Mouse (Mus musculus): ENCODE results near the gene Trip12. TPM values are rescaled to one million over a fixed set of nuclear protein-coding genes. Genes with fewer than 3 reads are reported as not detected.

The Trip12 gene
- polyA plus RNA-seq, 1 experiment from 2014 or later: 53.6 TPM

DNA sequence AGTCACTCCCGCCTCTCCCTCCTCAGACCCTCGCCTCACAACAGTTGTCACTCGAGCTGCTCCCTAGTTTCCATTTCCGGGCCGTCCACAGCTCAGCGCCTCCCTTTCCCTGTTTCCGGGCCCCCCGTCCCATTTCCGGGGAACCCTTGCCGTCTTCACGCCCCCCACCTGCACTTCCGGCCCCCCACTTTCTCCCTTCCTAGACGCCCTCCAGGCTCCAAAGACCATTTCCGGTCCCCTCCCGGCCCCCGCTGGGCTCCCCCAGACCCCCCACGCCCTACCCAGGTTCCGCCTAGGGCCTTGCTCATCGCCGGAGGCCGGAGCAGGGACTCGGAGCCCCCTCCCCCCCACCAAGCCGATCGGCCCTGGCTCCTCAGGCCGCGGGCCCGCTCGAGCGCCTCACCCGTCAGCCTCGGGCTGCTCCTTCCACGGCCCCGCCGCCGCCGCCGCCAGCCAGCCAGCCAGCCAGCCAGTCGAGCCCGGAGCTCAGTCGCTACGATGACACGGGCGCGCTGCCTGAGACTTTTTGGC lies 1.6 kb downstream of the Trip12 start:
- 0% methylated on average over 29 of the region's 44 CpGs for WGBS (ENCODE audit: insufficient replicate concordance)

DNA sequence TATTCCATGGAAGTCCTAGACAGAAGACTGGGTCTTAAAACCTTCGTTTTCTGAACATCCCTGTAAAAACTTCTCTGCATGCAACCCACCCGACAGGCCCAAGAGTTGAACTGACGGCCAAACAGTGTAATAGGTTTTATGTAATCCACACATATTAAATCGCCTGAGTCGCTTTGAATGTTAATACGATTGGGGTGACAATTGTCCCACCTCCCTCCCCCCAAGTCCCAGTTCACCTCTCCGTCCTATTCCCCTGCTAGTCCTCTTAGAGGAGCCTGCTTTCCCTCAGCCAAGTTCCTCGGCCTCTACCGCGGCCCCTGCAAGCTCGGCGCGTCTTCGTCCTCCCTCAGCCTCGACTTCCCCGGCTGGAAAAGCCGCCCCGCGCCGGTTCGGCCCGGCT lies 2.2 kb downstream of the Trip12 start:
- H3K4me3 ChIP-seq: peak overlapping the region; percentile 99
- peak overlapping the region; percentile 99 for H3K9ac ChIP-seq
- WGBS (ENCODE audit: insufficient replicate concordance): under 1% methylated on average over 22 of the region's 22 CpGs
- no peak for ATAC-seq
- peak overlapping the region; percentile 87 for H3K4me2 ChIP-seq
- no peaks in the 10 kb centered on the region for H3K9me3 ChIP-seq (replicated peaks)
- H3K27me3 ChIP-seq (replicated peaks): no peaks in the 10 kb centered on the region
- H3K27ac ChIP-seq: peak overlapping the region; percentile 94
- H3K4me1 ChIP-seq: peaks cover 41% of the 10 kb centered on the region
- H3K36me3 ChIP-seq: peaks cover 10% of the 10 kb centered on the region

More for the DNA sequence above, 1.6 kb downstream of the Trip12 start:
- H3K4me2 ChIP-seq: peak overlapping the region; percentile 87
- peak overlapping the region; percentile 99 for H3K9ac ChIP-seq
- H3K27me3 ChIP-seq (replicated peaks): no peaks in the 10 kb centered on the region
- peaks cover 5% of the 10 kb centered on the region for H3K36me3 ChIP-seq
- no peaks in the 10 kb centered on the region for H3K9me3 ChIP-seq (replicated peaks)
- H3K4me3 ChIP-seq: peak overlapping the region; percentile 99
- H3K4me1 ChIP-seq: peaks cover 37% of the 10 kb centered on the region
- peak overlapping the region; percentile 94 for H3K27ac ChIP-seq
- peak; percentile 48 for ATAC-seq

- Histone ChIP-seq H3K4me3 (peak overlapping the region; percentile 99), H3K4me2 (peak overlapping the region; percentile 87), H3K27me3 (replicated peaks) (no peaks in the 10 kb centered on the region), H3K27ac (peak overlapping the region; percentile 94), H3K9ac (peak overlapping the region; percentile 99), H3K4me1 (peaks cover 42% of the 10 kb centered on the region), H3K36me3 (peaks cover 16% of the 10 kb centered on the region), H3K9me3 (replicated peaks) (no peaks in the 10 kb centered on the region)
- ATAC-seq: no peak
- WGBS (ENCODE audit: insufficient replicate concordance): 4% methylated on average over 20 of the region's 20 CpGs
Observed at GRCm38 (mm10) chr1:84837523-84838145, 2.7 kb downstream of the Trip12 start.

DNA sequence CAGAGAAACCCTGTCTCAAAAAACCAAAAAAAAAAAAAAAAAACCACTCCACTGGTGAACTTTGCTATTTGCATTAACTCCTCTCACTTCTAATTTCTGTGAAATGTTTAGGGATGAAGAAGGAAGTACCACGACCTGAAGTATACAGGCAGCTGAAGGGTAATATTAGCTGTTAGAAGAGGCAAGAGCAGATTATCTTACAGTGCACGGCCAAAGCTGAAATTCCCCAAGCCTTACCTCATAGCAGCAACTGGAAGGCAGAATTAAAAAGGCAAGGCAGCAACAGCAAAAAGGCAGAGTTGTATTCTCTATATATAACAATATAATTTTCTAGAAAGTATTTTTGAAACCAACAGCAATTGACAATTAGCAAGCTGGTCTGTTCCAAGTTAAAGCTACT lies 15.2 kb downstream of the Trip12 start:
- no peak for ATAC-seq
- no peak overlapping the region for H3K4me2 ChIP-seq
- H3K27ac ChIP-seq: no peak overlapping the region
- no peaks in the 10 kb centered on the region for H3K27me3 ChIP-seq (replicated peaks)
- no peaks in the 10 kb centered on the region for H3K9me3 ChIP-seq (replicated peaks)
- peaks cover 36% of the 10 kb centered on the region for H3K36me3 ChIP-seq
- peaks cover 30% of the 10 kb centered on the region for H3K4me1 ChIP-seq
- H3K4me3 ChIP-seq: no peak overlapping the region
- H3K9ac ChIP-seq: no peak overlapping the region
- WGBS (ENCODE audit: insufficient replicate concordance): 44% methylated on average over 2 of the region's 2 CpGs

- 85% methylated on average over 1 of the region's 1 CpGs for WGBS (ENCODE audit: insufficient replicate concordance)
- Histone ChIP-seq H3K9ac (no peak overlapping the region), H3K4me2 (no peak overlapping the region), H3K4me1 (peaks cover 7% of the 10 kb centered on the region; the same call in 1 of the 2 replicates), H3K9me3 (replicated peaks) (no peaks in the 10 kb centered on the region), H3K27ac (no peak overlapping the region), H3K4me3 (no peak overlapping the region), H3K27me3 (replicated peaks) (no peaks in the 10 kb centered on the region), H3K36me3 (peaks cover 34% of the 10 kb centered on the region)
- no peak for ATAC-seq
Observed at GRCm38 (mm10) chr1:84817596-84817995, 22.7 kb downstream of the Trip12 start.

DNA sequence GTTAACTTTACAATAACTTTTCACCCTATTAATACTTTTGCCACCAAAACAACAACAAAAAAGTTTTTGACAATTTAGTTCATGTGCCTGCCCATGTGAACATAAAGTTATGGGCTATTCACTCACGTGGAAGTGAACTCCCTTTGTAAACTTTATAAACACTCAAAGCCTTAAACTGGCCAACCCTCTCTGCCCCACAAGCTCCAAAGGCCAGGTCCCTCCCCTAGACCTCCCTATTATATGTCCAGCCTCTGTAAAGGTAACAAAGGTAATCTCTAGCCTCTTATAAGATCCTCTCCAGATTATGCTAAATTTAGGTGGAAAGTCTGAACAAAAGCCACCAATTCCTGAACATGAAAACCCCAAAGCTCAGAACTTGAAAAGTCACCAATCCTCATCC lies 36.5 kb downstream of the Trip12 start:
- Histone ChIP-seq H3K4me3 (no peak overlapping the region), H3K4me1 (no peaks in the 10 kb centered on the region), H3K9me3 (replicated peaks) (no peaks in the 10 kb centered on the region), H3K9ac (no peak overlapping the region), H3K36me3 (0 out of 2 replicates have a peak, but pooled peaks cover 5% of the 10 kb centered on the region), H3K4me2 (no peak overlapping the region), H3K27me3 (replicated peaks) (no peaks in the 10 kb centered on the region), H3K27ac (no peak overlapping the region)
- ATAC-seq: no peak
- WGBS (ENCODE audit: insufficient replicate concordance): 82% methylated on average over 1 of the region's 1 CpGs

DNA sequence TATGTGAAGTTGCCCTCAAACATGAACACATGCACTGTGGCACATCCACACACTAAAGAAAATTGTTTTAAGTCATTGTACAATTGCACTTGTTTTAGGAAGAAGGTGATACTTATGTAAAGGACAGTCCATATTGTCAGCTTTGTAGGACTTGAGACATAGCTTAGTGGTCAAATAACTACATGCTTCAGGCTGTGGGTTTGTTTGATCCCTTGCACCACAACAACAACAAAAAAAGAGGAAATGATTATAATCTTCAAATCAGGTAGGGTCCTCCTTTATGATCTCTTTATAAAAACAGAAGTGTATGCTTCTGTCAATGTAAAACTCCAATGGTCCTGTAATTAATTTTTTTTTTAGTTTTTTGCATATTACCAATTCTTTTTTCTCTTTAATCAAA lies 41.1 kb downstream of the Trip12 start:
- Histone ChIP-seq H3K27ac (no peak overlapping the region), H3K36me3 (peaks cover 14% of the 10 kb centered on the region), H3K4me3 (no peak overlapping the region), H3K4me2 (no peak overlapping the region), H3K9ac (no peak overlapping the region), H3K4me1 (no peaks in the 10 kb centered on the region), H3K27me3 (replicated peaks) (no peaks in the 10 kb centered on the region), H3K9me3 (replicated peaks) (no peaks in the 10 kb centered on the region)
- no peak for ATAC-seq

- H3K36me3 ChIP-seq: peaks cover 41% of the 10 kb centered on the region
- no peak for ATAC-seq
- H3K27ac ChIP-seq: no peak overlapping the region
- WGBS (ENCODE audit: insufficient replicate concordance): 87% methylated on average over 7 of the region's 7 CpGs
- H3K4me1 ChIP-seq: no peaks in the 10 kb centered on the region
- H3K9me3 ChIP-seq (replicated peaks): no peaks in the 10 kb centered on the region
- no peak overlapping the region for H3K4me3 ChIP-seq
- H3K27me3 ChIP-seq (replicated peaks): no peaks in the 10 kb centered on the region
- H3K9ac ChIP-seq: no peak overlapping the region
- no peak overlapping the region for H3K4me2 ChIP-seq
Observed at GRCm38 (mm10) chr1:84795335-84795734, 45.0 kb downstream of the Trip12 start.

- H3K9me3 ChIP-seq (replicated peaks): no peaks in the 10 kb centered on the region
- no peak overlapping the region for H3K9ac ChIP-seq
- no peak overlapping the region for H3K4me3 ChIP-seq
- H3K4me2 ChIP-seq: no peak overlapping the region
- WGBS (ENCODE audit: insufficient replicate concordance): 76% methylated on average over 2 of the region's 2 CpGs
- no peaks in the 10 kb centered on the region for H3K27me3 ChIP-seq (replicated peaks)
- no peaks in the 10 kb centered on the region for H3K4me1 ChIP-seq
- peaks cover 71% of the 10 kb centered on the region for H3K36me3 ChIP-seq
- no peak overlapping the region for H3K27ac ChIP-seq
- ATAC-seq: no peak
Observed at GRCm38 (mm10) chr1:84791393-84791792, 48.9 kb downstream of the Trip12 start.

DNA sequence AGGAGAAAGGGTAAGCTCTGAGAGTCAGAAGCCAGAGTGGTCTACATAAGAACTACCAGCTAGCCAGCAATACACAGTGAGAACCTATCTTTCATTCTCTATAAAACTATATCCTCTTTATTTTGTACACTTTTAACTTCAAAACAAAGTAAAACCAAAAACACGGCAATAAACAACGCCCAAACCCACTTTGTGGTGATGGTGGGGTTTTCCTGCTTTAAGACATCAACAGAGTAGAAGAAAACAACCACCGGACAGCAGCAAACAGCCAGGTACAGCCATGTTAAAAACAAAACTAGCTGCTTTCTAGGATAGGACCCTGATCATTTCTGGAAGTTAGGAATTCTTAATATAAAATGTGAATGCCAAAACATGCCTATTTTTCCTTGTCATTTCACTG lies 59.7 kb downstream of the Trip12 start:
- peaks cover 49% of the 10 kb centered on the region for H3K36me3 ChIP-seq
- H3K27me3 ChIP-seq (replicated peaks): no peaks in the 10 kb centered on the region
- WGBS (ENCODE audit: insufficient replicate concordance): 83% methylated on average over 3 of the region's 3 CpGs
- no peaks in the 10 kb centered on the region for H3K9me3 ChIP-seq (replicated peaks)
- no peak overlapping the region for H3K9ac ChIP-seq
- H3K4me1 ChIP-seq: no peaks in the 10 kb centered on the region
- no peak overlapping the region for H3K27ac ChIP-seq
- ATAC-seq: no peak
- no peak overlapping the region for H3K4me2 ChIP-seq
- H3K4me3 ChIP-seq: no peak overlapping the region

DNA sequence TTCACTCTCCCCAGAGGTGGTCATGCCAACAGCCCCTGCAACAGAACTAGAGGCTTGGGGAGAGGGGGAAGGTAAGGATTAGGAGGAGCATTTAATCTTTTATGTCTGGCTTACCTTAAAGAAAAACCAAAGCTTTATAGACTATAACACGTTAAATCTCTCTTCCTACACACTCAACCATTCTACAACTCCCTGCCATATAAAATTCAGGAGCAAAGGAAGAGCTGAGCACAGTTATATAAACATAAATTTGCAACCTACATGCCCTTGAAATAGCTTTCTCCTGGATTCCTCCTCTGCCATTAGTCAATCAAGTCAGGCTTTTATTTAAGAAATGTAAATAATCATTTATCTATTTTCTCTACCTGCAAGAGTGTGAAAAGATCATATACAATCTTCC lies 62.9 kb downstream of the Trip12 start:
- WGBS (ENCODE audit: insufficient replicate concordance): 72% methylated on average over 1 of the region's 1 CpGs
- Histone ChIP-seq H3K9me3 (replicated peaks) (no peaks in the 10 kb centered on the region), H3K36me3 (peaks cover 50% of the 10 kb centered on the region), H3K4me3 (no peak overlapping the region), H3K27me3 (replicated peaks) (no peaks in the 10 kb centered on the region), H3K27ac (no peak overlapping the region), H3K4me2 (no peak overlapping the region), H3K9ac (no peak overlapping the region), H3K4me1 (no peaks in the 10 kb centered on the region)
- ATAC-seq: no peak

DNA sequence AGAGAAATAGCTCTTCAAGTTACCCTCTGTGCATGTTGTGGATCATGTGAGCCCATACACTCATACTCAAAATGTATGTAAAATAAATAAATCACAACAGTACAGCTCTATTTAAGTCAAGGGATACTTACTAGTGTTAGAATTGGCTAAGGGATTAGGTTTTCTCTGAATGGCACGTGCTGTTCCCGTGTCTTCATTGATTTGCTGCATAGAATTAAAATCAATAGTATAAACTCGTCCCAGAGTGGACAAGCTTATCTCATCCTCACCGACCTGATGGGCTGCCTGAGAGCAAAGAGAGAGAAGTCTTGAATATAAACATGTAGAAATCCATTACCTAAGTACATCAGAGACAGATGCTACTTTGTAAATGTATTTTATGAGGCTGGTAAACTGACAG lies 81.5 kb downstream of the Trip12 start:
- no peaks in the 10 kb centered on the region for H3K9me3 ChIP-seq (replicated peaks)
- H3K9ac ChIP-seq: no peak overlapping the region
- H3K4me1 ChIP-seq: no peaks in the 10 kb centered on the region
- no peak overlapping the region for H3K4me3 ChIP-seq
- H3K27ac ChIP-seq: no peak overlapping the region
- peaks cover 80% of the 10 kb centered on the region for H3K36me3 ChIP-seq
- H3K4me2 ChIP-seq: no peak overlapping the region
- no peak for ATAC-seq
- H3K27me3 ChIP-seq (replicated peaks): no peaks in the 10 kb centered on the region
- 79% methylated on average over 4 of the region's 4 CpGs for WGBS (ENCODE audit: insufficient replicate concordance)

DNA sequence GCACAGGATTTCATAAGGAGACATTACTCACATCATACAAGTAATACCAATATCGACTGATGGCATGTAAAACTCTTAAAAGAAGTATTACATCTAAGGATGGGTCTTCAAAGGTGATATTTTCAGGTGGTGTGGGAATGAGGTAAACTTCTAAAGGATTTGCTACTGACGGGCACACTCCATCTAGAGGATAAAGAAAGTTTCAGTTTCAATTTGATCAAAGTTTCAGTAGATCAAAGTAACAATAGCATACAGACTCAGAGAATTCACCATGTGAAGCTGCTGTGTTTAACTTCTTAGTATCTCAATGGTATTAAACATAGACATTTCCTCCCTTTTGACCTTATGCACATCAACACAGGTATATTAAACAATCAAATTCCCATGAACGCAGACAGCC lies 98.2 kb downstream of the Trip12 start:
- Histone ChIP-seq H3K36me3 (peaks cover 74% of the 10 kb centered on the region), H3K27me3 (replicated peaks) (no peaks in the 10 kb centered on the region), H3K4me3 (no peak overlapping the region), H3K4me2 (no peak overlapping the region), H3K9me3 (replicated peaks) (no peaks in the 10 kb centered on the region), H3K9ac (no peak overlapping the region), H3K27ac (no peak overlapping the region), H3K4me1 (no peaks in the 10 kb centered on the region)
- no peak for ATAC-seq
- WGBS (ENCODE audit: insufficient replicate concordance): 90% methylated on average over 3 of the region's 3 CpGs
